Mouse (Mus musculus) frontal cortex, postnatal 36 days (tissue): ENCODE measurements around the gene Cpn1.

Experiments used
- DNase-seq, 2 experiments: peaks; one replicate each; pipeline ENCODE4 v3.0.0; 2022; ENCODE audit warnings: low spot score in 2 of 2

The Cpn1 gene

GRCm38 (mm10) chr19:43939769-43940689 lies 46.3 kb downstream of the Cpn1 start, which contains the start of gene Dnmbp:
TSS of gene Dnmbp (minus strand) at chr19:43940191.
- peak; percentile 62 to 65 for DNase-seq

- no peak for DNase-seq
Observed at GRCm38 (mm10) chr19:43939171-43939768, 47.1 kb downstream of the Cpn1 start.

GRCm38 (mm10) chr19:43938355-43938754 lies 48.0 kb downstream of the Cpn1 start:
- no peak for DNase-seq

GRCm38 (mm10) chr19:43930926-43931325 lies 55.4 kb downstream of the Cpn1 start:
- DNase-seq: no peak

- DNase-seq: no peak
Observed at GRCm38 (mm10) chr19:43930366-43930765, 56.0 kb downstream of the Cpn1 start.

GRCm38 (mm10) chr19:43929869-43930268 lies 56.5 kb downstream of the Cpn1 start:
- no peak for DNase-seq

- DNase-seq: no peak
Observed at GRCm38 (mm10) chr19:43927967-43928366, 58.4 kb downstream of the Cpn1 start.

- DNase-seq: peak; percentile 60 to 65
Observed at GRCm38 (mm10) chr19:43927057-43927456, 59.3 kb downstream of the Cpn1 start.

GRCm38 (mm10) chr19:43926141-43926987 lies 60.0 kb downstream of the Cpn1 start:
- DNase-seq: no peak

GRCm38 (mm10) chr19:43924361-43924760 lies 62.0 kb downstream of the Cpn1 start:
- no peak for DNase-seq

GRCm38 (mm10) chr19:43922963-43923362 lies 63.4 kb downstream of the Cpn1 start:
- DNase-seq: no peak

GRCm38 (mm10) chr19:43921410-43921809 lies 64.9 kb downstream of the Cpn1 start:
- no peak for DNase-seq

GRCm38 (mm10) chr19:43920453-43921300 lies 65.7 kb downstream of the Cpn1 start:
- DNase-seq: no peak

GRCm38 (mm10) chr19:43919841-43920240 lies 66.5 kb downstream of the Cpn1 start:
- no peak for DNase-seq

GRCm38 (mm10) chr19:43918834-43919233 lies 67.5 kb downstream of the Cpn1 start:
- no peak for DNase-seq

- no peak for DNase-seq
Observed at GRCm38 (mm10) chr19:43917763-43918162, 68.6 kb downstream of the Cpn1 start.

GRCm38 (mm10) chr19:43917406-43917691 lies 69.0 kb downstream of the Cpn1 start:
- no peak for DNase-seq

GRCm38 (mm10) chr19:43916586-43917405 lies 69.6 kb downstream of the Cpn1 start:
- no peak for DNase-seq

- DNase-seq: no peak
Observed at GRCm38 (mm10) chr19:43915431-43915830, 70.9 kb downstream of the Cpn1 start.

GRCm38 (mm10) chr19:43914986-43915385 lies 71.4 kb downstream of the Cpn1 start:
- no peak for DNase-seq
